19 mouse cellular contexts compared by ENCODE assay signal in the genomic region with DNA sequence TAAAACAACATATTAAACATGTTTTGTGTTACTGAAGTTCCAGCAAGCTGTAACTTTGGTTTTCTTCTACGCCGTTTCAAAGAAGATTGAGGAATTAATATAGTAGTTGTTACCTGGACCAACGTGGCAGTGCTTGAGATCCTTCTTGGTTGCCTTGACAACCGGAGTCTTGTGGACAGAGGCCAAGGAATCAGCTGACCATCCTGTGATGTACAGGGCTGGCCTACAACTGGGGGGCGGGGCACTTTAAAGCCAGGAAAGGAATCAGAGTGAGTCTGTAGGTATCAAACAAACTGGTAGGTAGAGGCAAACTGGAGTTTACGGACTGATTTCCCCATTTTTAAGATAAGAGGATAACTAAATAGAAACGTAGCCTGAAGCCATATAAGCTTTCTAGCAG.
DNase-seq lines count a peak whose midpoint lies in the region; ATAC-seq and TF ChIP-seq lines count a peak whose summit lies in the region.
"Had no signal": no experiment of that assay in that cellular context is flagged by ENCODE, and none has a peak within 500 bp of the region (broad histone marks: within the 10 kb centered on the region; RNA-seq: fewer than 3 reads in every experiment).

No protein-coding gene starts in this region.

- ATAC-seq in kidney, embryonic 16.5 days (ENCODE audit: low FRiP score, low TSS enrichment): no peak
- no peak; the same call in 1 of the 2 replicates for ATAC-seq in midbrain, embryonic 14.5 days (ENCODE audit: low FRiP score, low TSS enrichment)
- ATAC-seq in intestine, embryonic 16.5 days: peak; percentile 62; the same call in 1 of the 2 replicates
- ATAC-seq in midbrain, postnatal 0 days (ENCODE audit: low FRiP score): 0 out of 2 replicates have a peak, but pooled peaks have one; percentile 65
- ATAC-seq: forebrain, embryonic 16.5 days had no signal

- H3K9me3 ChIP-seq in kidney, embryonic 16.5 days (ENCODE audit: low read length): no peaks in the 10 kb centered on the region
- no peaks in the 10 kb centered on the region for H3K9me3 ChIP-seq in midbrain, embryonic 14.5 days (ENCODE audit: control insufficient read depth, low read length)
- H3K9me3 ChIP-seq in midbrain, embryonic 10.5 days (replicated peaks): no peaks in the 10 kb centered on the region
- no peaks in the 10 kb centered on the region for H3K9me3 ChIP-seq in intestine, embryonic 16.5 days (ENCODE audit: control insufficient read depth, low read length)
- H3K9me3 ChIP-seq in midbrain, postnatal 0 days (ENCODE audit: low read length): no peaks in the 10 kb centered on the region
- H3K9me3 ChIP-seq: hindbrain, embryonic 15.5 days; liver, embryonic 15.5 days had no signal

- H3K9ac ChIP-seq in kidney, embryonic 16.5 days (replicated peaks; ENCODE audit: low read length): no peak overlapping the region
- H3K9ac ChIP-seq in midbrain, embryonic 14.5 days (replicated peaks; ENCODE audit: low read length): no peak overlapping the region
- no peak overlapping the region for H3K9ac ChIP-seq in intestine, embryonic 16.5 days (ENCODE audit: low read depth, low read length)
- H3K9ac ChIP-seq in midbrain, postnatal 0 days (replicated peaks; ENCODE audit: low read length, poor library complexity, severe bottlenecking): no peak overlapping the region
- H3K9ac ChIP-seq: hindbrain, embryonic 15.5 days; liver, embryonic 15.5 days had no signal

- H3K4me1 ChIP-seq in kidney, embryonic 16.5 days (ENCODE audit: insufficient read depth, low read length): 0 out of 2 replicates have a peak, but pooled peaks cover 4% of the 10 kb centered on the region
- H3K4me1 ChIP-seq in midbrain, embryonic 14.5 days (ENCODE audit: control insufficient read depth, insufficient read depth, low read length): no peaks in the 10 kb centered on the region
- H3K4me1 ChIP-seq in midbrain, embryonic 10.5 days: peaks cover 13% of the 10 kb centered on the region
- H3K4me1 ChIP-seq in intestine, embryonic 16.5 days (ENCODE audit: control insufficient read depth, insufficient read depth, low read length): no peaks in the 10 kb centered on the region
- peaks cover 7% of the 10 kb centered on the region; the same call in 1 of the 2 replicates for H3K4me1 ChIP-seq in midbrain, postnatal 0 days (ENCODE audit: insufficient read depth, low read length)
- H3K4me1 ChIP-seq: hindbrain, embryonic 15.5 days had no signal

- no peak overlapping the region for H3K4me2 ChIP-seq in kidney, embryonic 16.5 days (replicated peaks; ENCODE audit: low read depth, low read length)
- no peak overlapping the region for H3K4me2 ChIP-seq in midbrain, embryonic 14.5 days (ENCODE audit: low read length)
- no peak overlapping the region for H3K4me2 ChIP-seq in intestine, embryonic 16.5 days (ENCODE audit: low read depth, low read length)
- no peak overlapping the region for H3K4me2 ChIP-seq in midbrain, postnatal 0 days (ENCODE audit: low read depth, low read length, poor library complexity, severe bottlenecking)
- H3K4me2 ChIP-seq: heart, embryonic 11.5 days; hindbrain, embryonic 15.5 days; liver, embryonic 15.5 days had no signal

- no peaks in the 10 kb centered on the region for H3K27me3 ChIP-seq in kidney, embryonic 16.5 days (ENCODE audit: insufficient read depth, low read length)
- H3K27me3 ChIP-seq in midbrain, embryonic 14.5 days (ENCODE audit: control insufficient read depth, insufficient read depth, low read length): no peaks in the 10 kb centered on the region
- no peaks in the 10 kb centered on the region for H3K27me3 ChIP-seq in midbrain, embryonic 10.5 days (ENCODE audit: low read depth, poor library complexity, severe bottlenecking)
- no peaks in the 10 kb centered on the region for H3K27me3 ChIP-seq in intestine, embryonic 16.5 days (replicated peaks; ENCODE audit: control insufficient read depth, insufficient read depth, low read length)
- H3K27me3 ChIP-seq in midbrain, postnatal 0 days (ENCODE audit: insufficient read depth, low read length): no peaks in the 10 kb centered on the region
- H3K27me3 ChIP-seq: hindbrain, embryonic 15.5 days; liver, embryonic 15.5 days had no signal

- H3K27ac ChIP-seq in kidney, embryonic 16.5 days (ENCODE audit: low read length): no peak overlapping the region
- no peak overlapping the region for H3K27ac ChIP-seq in midbrain, embryonic 14.5 days (replicated peaks; ENCODE audit: low read depth, low read length)
- H3K27ac ChIP-seq in midbrain, embryonic 10.5 days (replicated peaks): no peak overlapping the region
- no peak overlapping the region for H3K27ac ChIP-seq in intestine, embryonic 16.5 days (ENCODE audit: low read length)
- no peak overlapping the region for H3K27ac ChIP-seq in midbrain, postnatal 0 days (ENCODE audit: low read depth, low read length)
- H3K27ac ChIP-seq: hindbrain, embryonic 15.5 days; liver, embryonic 15.5 days; macrophage had no signal

- WGBS in kidney, embryonic 16.5 days: 80% methylated on average over 7 of the region's 7 CpGs
- WGBS in midbrain, embryonic 14.5 days: 72% methylated on average over 7 of the region's 7 CpGs
- WGBS in midbrain, embryonic 10.5 days: 89% methylated on average over 7 of the region's 7 CpGs
- WGBS in intestine, embryonic 16.5 days: 67% methylated on average over 7 of the region's 7 CpGs
- 69% methylated on average over 7 of the region's 7 CpGs for WGBS in midbrain, postnatal 0 days

- H3K4me3 ChIP-seq in kidney, embryonic 16.5 days (ENCODE audit: low read length): no peak overlapping the region
- no peak overlapping the region for H3K4me3 ChIP-seq in midbrain, embryonic 14.5 days (replicated peaks; ENCODE audit: low read depth, low read length)
- H3K4me3 ChIP-seq in midbrain, embryonic 10.5 days: no peak overlapping the region
- H3K4me3 ChIP-seq in intestine, embryonic 16.5 days (ENCODE audit: low read length): no peak overlapping the region
- no peak overlapping the region for H3K4me3 ChIP-seq in midbrain, postnatal 0 days (ENCODE audit: low read depth, low read length)
- H3K4me3 ChIP-seq: hindbrain, embryonic 15.5 days; liver, embryonic 15.5 days had no signal

- peak; percentile 50 for DNase-seq in kidney, adult 11 months
- DNase-seq in midbrain, embryonic 14.5 days: peak; percentile 46
- no peak for DNase-seq in midbrain, embryonic 10.5 days (ENCODE audit: low spot score)
- peak; percentile 52 for DNase-seq in midbrain, postnatal 0 days (ENCODE audit: low spot score)
- no peak for DNase-seq in thymus, postnatal 25 days
- DNase-seq: adrenal gland, postnatal 14 days; cerebellum, adult 11 months; cerebellum, postnatal 25 days; embryo, embryonic 11 days; heart, postnatal 14 days; retina, postnatal 1 day; thymus, postnatal 4 days had no signal

- no peak for TF ChIP-seq CTCF in midbrain, postnatal 0 days (IDR thresholded peaks at IDR 0.05)

- H3K36me3 ChIP-seq in kidney, embryonic 16.5 days (ENCODE audit: insufficient read depth, low read length): no peaks in the 10 kb centered on the region
- H3K36me3 ChIP-seq in midbrain, embryonic 14.5 days (ENCODE audit: control insufficient read depth, insufficient read depth, low read length): no peaks in the 10 kb centered on the region
- H3K36me3 ChIP-seq in midbrain, embryonic 10.5 days: no peaks in the 10 kb centered on the region
- H3K36me3 ChIP-seq in intestine, embryonic 16.5 days (ENCODE audit: control insufficient read depth, insufficient read depth, low read length): no peaks in the 10 kb centered on the region
- no peaks in the 10 kb centered on the region for H3K36me3 ChIP-seq in midbrain, postnatal 0 days (ENCODE audit: insufficient read depth, low read length)
- H3K36me3 ChIP-seq: hindbrain, embryonic 15.5 days had no signal

Comparison
In these comparisons a context has a peak if more than half of its experiments do, and no peak if none do; other contexts are left out.
1. DNase-seq: peak in kidney, adult 11 months (single experiment), midbrain, embryonic 14.5 days (single experiment) and midbrain, postnatal 0 days (single experiment); none in midbrain, embryonic 10.5 days (single experiment) and thymus, postnatal 25 days (single experiment).
2. ATAC-seq: peak in intestine, embryonic 16.5 days (single experiment) and midbrain, postnatal 0 days (single experiment); none in kidney, embryonic 16.5 days (single experiment) and midbrain, embryonic 14.5 days (single experiment).